Mouse (Mus musculus): ENCODE results near the gene Polm. TPM values are rescaled to one million over a fixed set of nuclear protein-coding genes. Genes with fewer than 3 reads are reported as not detected.

Polm gene
- polyA plus RNA-seq, 1 experiment from 2014 or later, result 5.5 TPM

DNA sequence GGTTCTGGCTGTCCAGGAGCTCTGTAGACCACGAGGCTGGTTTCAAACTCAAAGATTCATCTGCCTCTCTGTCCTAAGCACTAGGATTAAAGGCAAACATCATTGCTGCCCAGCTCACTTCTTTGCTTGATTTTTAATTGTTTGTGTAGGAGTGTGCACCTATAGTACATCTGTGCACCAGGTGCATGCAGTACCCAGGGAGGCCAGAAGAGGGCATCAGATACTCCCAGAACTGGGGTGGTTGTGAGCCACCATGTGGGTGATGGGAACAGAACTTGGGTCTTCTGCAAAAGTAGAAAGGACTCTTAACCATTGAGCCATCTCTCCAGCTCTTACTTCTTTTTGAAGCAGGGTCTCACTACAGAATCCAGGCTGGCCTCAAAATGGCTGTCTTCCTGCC is 20.9 kb upstream of the Polm start:
- Histone ChIP-seq H3K36me3 (ENCODE audit: control insufficient read depth, insufficient read depth, low read length) (no peaks in the 10 kb centered on the region), H3K27ac (ENCODE audit: low read depth, low read length) (no peak overlapping the region), H3K9me3 (ENCODE audit: control insufficient read depth, low read length) (no peaks in the 10 kb centered on the region), H3K27me3 (replicated peaks; ENCODE audit: control insufficient read depth, insufficient read depth, low read length) (peaks cover 14% of the 10 kb centered on the region), H3K4me3 (ENCODE audit: low read length) (no peak overlapping the region), H3K9ac (ENCODE audit: low read depth, low read length) (no peak overlapping the region), H3K4me2 (ENCODE audit: low read length) (no peak overlapping the region), H3K4me1 (ENCODE audit: control insufficient read depth, insufficient read depth, low read depth, low read length) (peaks cover 9% of the 10 kb centered on the region)
- no peak for ATAC-seq
- whole genome bisulfite sequencing, result 67% methylated on average over 1 of the region's 1 CpGs

DNA sequence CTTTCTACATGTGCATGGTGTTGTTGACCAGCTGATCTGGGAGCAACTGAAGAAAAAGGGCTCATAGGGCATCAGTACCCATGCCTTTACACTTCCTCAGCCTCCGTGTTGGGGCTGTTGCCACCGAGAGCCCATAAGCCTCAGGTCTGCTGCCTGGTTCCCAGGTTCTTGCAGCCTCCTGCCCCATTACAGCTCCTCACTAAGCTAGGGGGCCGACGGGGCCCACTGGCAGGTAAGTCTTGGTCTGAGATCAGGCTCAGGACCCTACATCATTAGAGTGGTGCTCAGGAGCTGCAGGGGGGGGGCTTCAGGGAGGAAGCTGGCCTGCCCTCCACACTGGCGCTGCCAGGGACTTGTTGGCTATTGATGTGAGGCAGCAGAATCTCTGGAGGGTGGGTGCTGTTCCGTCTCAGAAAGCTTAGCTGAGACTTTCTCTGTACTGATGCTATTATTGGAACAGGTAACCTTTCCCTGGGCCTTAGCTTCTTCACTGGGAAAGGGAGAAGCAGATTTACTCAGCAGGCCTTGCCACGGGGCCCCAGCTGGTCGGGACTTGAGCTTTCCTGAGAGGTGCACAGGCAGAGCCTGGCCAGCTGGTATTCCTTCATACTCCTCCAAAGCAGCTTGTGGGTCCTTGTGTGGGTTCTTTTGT is 18.8 kb upstream of the Polm start:
- Histone ChIP-seq H3K4me2 (ENCODE audit: low read length) (no peak overlapping the region), H3K27ac (ENCODE audit: low read depth, low read length) (no peak overlapping the region), H3K9ac (ENCODE audit: low read depth, low read length) (no peak overlapping the region), H3K9me3 (ENCODE audit: control insufficient read depth, low read length) (no peaks in the 10 kb centered on the region), H3K4me3 (ENCODE audit: low read length) (no peak overlapping the region), H3K4me1 (ENCODE audit: control insufficient read depth, insufficient read depth, low read depth, low read length) (peaks cover 5% of the 10 kb centered on the region), H3K36me3 (ENCODE audit: control insufficient read depth, insufficient read depth, low read length) (no peaks in the 10 kb centered on the region), H3K27me3 (replicated peaks; ENCODE audit: control insufficient read depth, insufficient read depth, low read length) (peaks cover 8% of the 10 kb centered on the region)
- WGBS, result 78% methylated on average over 8 of the region's 8 CpGs
- no peak for ATAC-seq

DNA sequence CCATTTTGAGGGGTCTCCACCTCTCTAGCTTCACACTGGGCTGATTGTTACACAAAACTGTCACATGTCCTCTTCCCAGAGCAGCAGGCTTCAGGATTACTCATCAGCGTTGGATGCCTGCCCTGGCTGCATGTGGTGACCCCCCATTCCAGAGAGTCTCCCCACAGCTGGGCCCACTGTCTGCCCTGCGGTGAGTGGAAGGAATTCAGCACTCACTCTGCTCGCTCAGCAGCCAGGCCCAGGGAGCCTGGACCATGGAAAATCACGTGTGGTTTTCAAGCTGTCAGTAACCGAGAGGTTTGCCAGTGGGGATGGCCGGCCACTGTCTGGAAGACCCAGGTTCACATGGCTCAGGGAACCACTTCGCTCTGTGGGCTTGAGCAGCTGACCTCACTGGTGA is 18.1 kb upstream of the Polm start:
- peaks cover 3% of the 10 kb centered on the region for H3K4me1 ChIP-seq (ENCODE audit: control insufficient read depth, insufficient read depth, low read depth, low read length)
- no peak overlapping the region for H3K4me2 ChIP-seq (ENCODE audit: low read length)
- no peaks in the 10 kb centered on the region for H3K9me3 ChIP-seq (ENCODE audit: control insufficient read depth, low read length)
- no peak overlapping the region for H3K4me3 ChIP-seq (ENCODE audit: low read length)
- ATAC-seq, result peak; percentile 64
- 27% methylated on average over 7 of the region's 7 CpGs for WGBS
- H3K27me3 ChIP-seq (replicated peaks; ENCODE audit: control insufficient read depth, insufficient read depth, low read length), result peaks cover 8% of the 10 kb centered on the region
- H3K27ac ChIP-seq (ENCODE audit: low read depth, low read length), result peak overlapping the region; percentile 31; the same call in 1 of the 2 replicates
- no peak overlapping the region; the same call in 1 of the 2 replicates for H3K9ac ChIP-seq (ENCODE audit: low read depth, low read length)
- H3K36me3 ChIP-seq (ENCODE audit: control insufficient read depth, insufficient read depth, low read length), result no peaks in the 10 kb centered on the region

DNA sequence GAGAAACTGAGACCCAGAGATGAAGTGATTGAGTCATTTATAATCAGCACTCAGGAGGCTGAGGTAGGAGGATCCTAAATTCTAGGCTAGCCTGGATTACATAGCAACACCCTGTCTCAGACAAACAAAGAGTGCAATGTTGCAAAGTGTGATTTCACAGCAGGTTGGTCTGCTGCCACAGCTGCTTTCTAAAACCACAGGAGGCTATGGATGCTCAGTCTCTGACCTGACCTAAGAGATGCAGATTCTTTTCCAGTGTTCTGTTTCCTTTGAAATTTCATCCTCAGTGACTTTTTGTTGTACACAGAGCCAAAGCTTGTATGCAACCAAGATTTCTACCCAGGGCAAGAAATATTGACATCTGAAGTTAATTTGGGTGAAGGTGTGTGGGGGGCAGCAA is 17.7 kb upstream of the Polm start:
- no peaks in the 10 kb centered on the region for H3K9me3 ChIP-seq (ENCODE audit: control insufficient read depth, low read length)
- H3K4me1 ChIP-seq (ENCODE audit: control insufficient read depth, insufficient read depth, low read depth, low read length), result peaks cover 3% of the 10 kb centered on the region
- H3K9ac ChIP-seq (ENCODE audit: low read depth, low read length), result no peak overlapping the region
- H3K27ac ChIP-seq (ENCODE audit: low read depth, low read length), result no peak overlapping the region; the same call in 1 of the 2 replicates
- no peak for ATAC-seq
- no peaks in the 10 kb centered on the region for H3K36me3 ChIP-seq (ENCODE audit: control insufficient read depth, insufficient read depth, low read length)
- H3K4me3 ChIP-seq (ENCODE audit: low read length), result no peak overlapping the region
- no peak overlapping the region for H3K4me2 ChIP-seq (ENCODE audit: low read length)
- H3K27me3 ChIP-seq (replicated peaks; ENCODE audit: control insufficient read depth, insufficient read depth, low read length), result peaks cover 6% of the 10 kb centered on the region

DNA sequence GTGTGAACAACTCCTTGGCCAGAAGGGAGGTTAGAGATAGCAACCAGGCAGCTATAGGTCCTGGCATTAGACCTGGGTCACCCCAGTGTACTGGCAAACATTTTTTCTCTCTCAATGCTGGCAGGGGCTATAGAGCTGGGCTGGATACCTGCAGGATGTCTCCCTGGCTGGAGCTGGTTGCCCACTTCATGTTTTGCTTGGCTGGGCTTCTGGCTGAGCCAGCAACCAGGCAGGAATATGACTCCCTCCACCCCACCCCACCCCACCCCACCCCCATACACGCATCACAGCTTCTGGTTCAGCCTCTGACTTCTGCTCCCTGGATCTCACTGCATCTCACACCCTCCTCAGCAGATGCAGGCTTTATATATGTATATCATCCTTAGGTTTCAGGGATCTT is 14.5 kb upstream of the Polm start:
- Histone ChIP-seq H3K36me3 (ENCODE audit: control insufficient read depth, insufficient read depth, low read length) (no peaks in the 10 kb centered on the region), H3K27me3 (replicated peaks; ENCODE audit: control insufficient read depth, insufficient read depth, low read length) (no peaks in the 10 kb centered on the region), H3K9me3 (ENCODE audit: control insufficient read depth, low read length) (no peaks in the 10 kb centered on the region), H3K27ac (ENCODE audit: low read depth, low read length) (no peak overlapping the region), H3K4me3 (ENCODE audit: low read length) (no peak overlapping the region), H3K9ac (ENCODE audit: low read depth, low read length) (no peak overlapping the region), H3K4me1 (ENCODE audit: control insufficient read depth, insufficient read depth, low read depth, low read length) (peaks cover 3% of the 10 kb centered on the region), H3K4me2 (ENCODE audit: low read length) (no peak overlapping the region)
- no peak for ATAC-seq
- WGBS, result 56% methylated on average over 1 of the region's 1 CpGs

DNA sequence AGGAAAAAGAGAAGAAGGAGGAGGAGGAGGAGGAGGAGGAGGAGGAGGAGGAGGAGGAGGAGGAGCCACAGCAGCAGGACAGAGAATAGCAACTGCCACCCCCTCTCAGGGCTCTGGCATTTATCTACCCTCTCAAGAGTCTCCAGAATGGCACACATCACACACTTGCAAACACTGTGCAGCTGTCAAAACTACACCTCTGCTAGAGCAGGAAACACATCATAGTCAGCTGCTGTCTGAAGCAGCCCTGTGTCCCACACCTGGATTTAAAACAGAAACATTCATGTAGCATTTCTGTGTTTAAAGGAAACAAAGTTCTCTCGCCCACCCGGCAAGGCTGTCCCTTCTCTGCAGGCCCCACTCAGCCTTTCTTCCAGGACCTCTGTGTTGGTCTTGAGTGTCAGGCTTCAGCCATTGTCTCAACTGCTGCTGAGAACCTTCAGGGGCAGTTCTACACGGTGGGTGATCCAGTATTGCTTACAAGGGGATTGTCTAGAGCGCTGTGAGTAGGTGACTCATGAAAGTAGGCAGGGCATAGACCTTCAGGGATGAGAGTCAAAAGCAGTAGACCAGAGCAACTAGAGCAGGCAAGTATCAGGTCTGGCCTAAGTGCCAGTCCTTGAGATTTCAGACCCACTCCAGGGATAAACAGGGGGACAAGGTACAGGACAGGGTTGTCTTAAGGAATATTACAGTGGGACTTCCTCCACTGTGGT is 13.4 kb upstream of the Polm start:
- H3K27ac ChIP-seq (ENCODE audit: low read depth, low read length), result no peak overlapping the region
- H3K9me3 ChIP-seq (ENCODE audit: control insufficient read depth, low read length), result no peaks in the 10 kb centered on the region
- no peak overlapping the region for H3K9ac ChIP-seq (ENCODE audit: low read depth, low read length)
- no peaks in the 10 kb centered on the region for H3K36me3 ChIP-seq (ENCODE audit: control insufficient read depth, insufficient read depth, low read length)
- H3K4me2 ChIP-seq (ENCODE audit: low read length), result no peak overlapping the region
- peaks cover 3% of the 10 kb centered on the region for H3K4me1 ChIP-seq (ENCODE audit: control insufficient read depth, insufficient read depth, low read depth, low read length)
- no peak for ATAC-seq
- H3K27me3 ChIP-seq (replicated peaks; ENCODE audit: control insufficient read depth, insufficient read depth, low read length), result no peaks in the 10 kb centered on the region
- no peak overlapping the region for H3K4me3 ChIP-seq (ENCODE audit: low read length)
- 58% methylated on average over 4 of the region's 4 CpGs for WGBS

DNA sequence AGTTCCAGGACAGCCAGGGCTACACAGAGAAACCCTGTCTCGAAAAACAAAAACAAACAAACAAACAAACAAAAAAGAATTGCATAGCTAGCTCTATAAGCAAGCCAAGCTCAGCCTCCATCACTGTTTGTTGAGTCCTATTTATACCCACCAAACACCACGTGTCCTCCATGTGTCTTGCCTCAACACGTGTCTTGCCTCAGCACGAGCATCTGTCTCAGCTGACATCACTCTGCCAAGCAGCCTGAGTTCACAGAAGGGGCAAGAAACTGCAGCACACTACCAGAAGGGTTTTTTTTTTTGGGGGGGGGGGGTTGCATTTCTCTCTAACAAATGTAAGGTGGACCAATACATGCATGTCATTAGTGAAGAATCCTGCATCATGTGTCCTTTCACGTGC is 12.6 kb upstream of the Polm start:
- Histone ChIP-seq H3K36me3 (ENCODE audit: control insufficient read depth, insufficient read depth, low read length) (no peaks in the 10 kb centered on the region), H3K9ac (ENCODE audit: low read depth, low read length) (no peak overlapping the region), H3K4me2 (ENCODE audit: low read length) (no peak overlapping the region), H3K4me1 (ENCODE audit: control insufficient read depth, insufficient read depth, low read depth, low read length) (no peaks in the 10 kb centered on the region), H3K27me3 (replicated peaks; ENCODE audit: control insufficient read depth, insufficient read depth, low read length) (no peaks in the 10 kb centered on the region), H3K4me3 (ENCODE audit: low read length) (no peak overlapping the region), H3K9me3 (ENCODE audit: control insufficient read depth, low read length) (no peaks in the 10 kb centered on the region), H3K27ac (ENCODE audit: low read depth, low read length) (no peak overlapping the region)
- 73% methylated on average over 5 of the region's 5 CpGs for WGBS
- no peak for ATAC-seq

DNA sequence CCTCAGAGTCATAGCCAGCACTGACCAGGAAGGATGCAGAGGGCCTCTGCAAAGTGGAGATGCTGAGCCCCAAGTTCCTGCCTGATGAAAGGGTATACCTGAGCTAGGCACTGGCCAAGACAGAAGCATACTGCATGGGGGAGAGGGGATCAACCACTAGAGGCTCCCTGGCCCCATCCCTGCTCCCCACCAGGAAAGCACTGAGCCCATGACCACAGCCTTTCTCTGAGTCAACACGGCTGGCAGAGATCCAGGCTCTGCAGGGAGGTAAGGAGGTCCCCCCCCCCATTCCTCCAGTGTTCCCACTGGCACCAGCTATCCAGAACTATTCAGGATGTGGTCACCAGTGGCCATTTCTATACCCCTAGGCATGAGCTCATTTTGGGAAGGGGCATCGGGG is 11.5 kb upstream of the Polm start:
- Histone ChIP-seq H3K9me3 (ENCODE audit: control insufficient read depth, low read length) (no peaks in the 10 kb centered on the region), H3K4me3 (ENCODE audit: low read length) (no peak overlapping the region), H3K4me2 (ENCODE audit: low read length) (no peak overlapping the region), H3K27ac (ENCODE audit: low read depth, low read length) (no peak overlapping the region), H3K27me3 (replicated peaks; ENCODE audit: control insufficient read depth, insufficient read depth, low read length) (no peaks in the 10 kb centered on the region), H3K9ac (ENCODE audit: low read depth, low read length) (no peak overlapping the region), H3K4me1 (ENCODE audit: control insufficient read depth, insufficient read depth, low read depth, low read length) (no peaks in the 10 kb centered on the region), H3K36me3 (ENCODE audit: control insufficient read depth, insufficient read depth, low read length) (no peaks in the 10 kb centered on the region)
- ATAC-seq, result no peak
- 65% methylated on average over 2 of the region's 2 CpGs for WGBS

DNA sequence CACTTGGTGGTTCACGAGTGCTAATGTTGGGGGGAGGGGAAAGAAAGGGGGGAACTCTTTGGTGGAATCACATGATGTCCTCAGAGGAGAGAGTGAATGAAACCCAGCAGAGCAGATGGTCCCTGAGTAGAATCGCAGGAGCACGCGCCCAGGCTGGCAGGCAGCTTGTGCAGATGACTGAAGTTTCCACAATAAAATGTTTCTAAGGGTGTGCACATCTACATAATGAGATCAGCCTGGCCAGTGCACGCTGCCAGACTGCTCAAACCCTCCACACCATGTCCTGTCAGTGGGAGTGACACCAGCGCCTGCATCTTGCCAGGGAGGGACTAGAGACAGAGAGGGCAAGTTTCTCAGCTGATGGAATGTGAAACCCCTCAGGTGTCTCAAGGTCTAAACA is 10.9 kb upstream of the Polm start:
- peak; percentile 68 for ATAC-seq
- Histone ChIP-seq H3K27me3 (replicated peaks; ENCODE audit: control insufficient read depth, insufficient read depth, low read length) (no peaks in the 10 kb centered on the region), H3K9ac (ENCODE audit: low read depth, low read length) (no peak overlapping the region), H3K27ac (ENCODE audit: low read depth, low read length) (no peak overlapping the region), H3K4me2 (ENCODE audit: low read length) (no peak overlapping the region), H3K9me3 (ENCODE audit: control insufficient read depth, low read length) (no peaks in the 10 kb centered on the region), H3K4me1 (ENCODE audit: control insufficient read depth, insufficient read depth, low read depth, low read length) (no peaks in the 10 kb centered on the region), H3K36me3 (ENCODE audit: control insufficient read depth, insufficient read depth, low read length) (no peaks in the 10 kb centered on the region), H3K4me3 (ENCODE audit: low read length) (no peak overlapping the region)
- 22% methylated on average over 6 of the region's 6 CpGs for WGBS
